In the genomic region with DNA sequence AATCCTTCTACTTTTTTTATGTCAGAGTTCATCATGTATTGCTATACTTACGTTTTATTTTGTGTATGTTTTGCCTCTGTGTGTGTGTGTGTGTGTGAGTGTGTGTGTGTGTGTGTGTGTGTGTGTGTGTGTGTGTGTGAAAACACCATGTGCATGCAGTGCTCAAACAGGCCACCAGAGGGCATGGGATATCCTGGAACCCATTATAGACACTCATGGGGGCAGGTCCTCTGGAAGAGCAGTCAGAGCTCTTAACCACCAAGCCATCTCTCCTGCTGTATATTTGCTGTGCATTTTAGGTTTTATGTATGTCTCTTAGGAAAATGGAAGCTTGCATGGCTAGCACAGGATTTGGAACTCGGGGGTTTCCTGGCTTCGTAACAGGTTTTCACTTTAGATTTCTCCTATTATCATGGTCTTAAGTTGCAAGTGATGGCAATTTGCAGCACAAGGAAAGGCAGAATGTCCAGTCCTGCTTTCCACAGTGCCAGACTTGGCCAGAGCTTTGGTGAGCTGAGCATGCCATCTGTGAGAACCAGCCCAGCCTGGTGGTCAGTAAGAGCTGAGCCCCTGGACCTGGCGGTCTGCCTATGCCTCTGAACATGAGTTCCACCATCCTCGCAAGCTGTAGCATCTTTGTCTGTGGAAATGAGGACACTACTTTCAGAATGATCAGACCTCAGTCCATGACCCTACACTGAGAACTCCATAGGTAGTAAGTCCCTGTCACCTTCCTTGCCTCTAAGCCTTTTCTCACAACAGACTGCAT, we compare ENCODE assay signal across 10 mouse cellular contexts.
DNase-seq lines count a peak whose midpoint lies in the region; ATAC-seq and TF ChIP-seq lines count a peak whose summit lies in the region.
"Had no signal": no experiment of that assay in that cellular context is flagged by ENCODE, and none has a peak within 500 bp of the region (broad histone marks: within the 10 kb centered on the region; RNA-seq: fewer than 3 reads in every experiment).

No protein-coding gene starts in this region.

- H3K9me3 ChIP-seq in forebrain, postnatal 0 days (ENCODE audit: low read length): no peaks in the 10 kb centered on the region
- no peaks in the 10 kb centered on the region for H3K9me3 ChIP-seq in forebrain, embryonic 16.5 days (ENCODE audit: control insufficient read depth, low read length)
- no peaks in the 10 kb centered on the region for H3K9me3 ChIP-seq in lung, embryonic 14.5 days (ENCODE audit: low read depth, low read length)
- H3K9me3 ChIP-seq: stomach, embryonic 15.5 days had no signal

- no peaks in the 10 kb centered on the region for H3K27me3 ChIP-seq in forebrain, postnatal 0 days (ENCODE audit: insufficient read depth, low read length)
- no peaks in the 10 kb centered on the region for H3K27me3 ChIP-seq in forebrain, embryonic 16.5 days (replicated peaks; ENCODE audit: control insufficient read depth, insufficient read depth, low read length)
- H3K27me3 ChIP-seq in lung, embryonic 14.5 days (ENCODE audit: insufficient read depth, low read length): no peaks in the 10 kb centered on the region
- H3K27me3 ChIP-seq: stomach, embryonic 15.5 days had no signal

- no peak for ATAC-seq in forebrain, postnatal 0 days
- no peak for ATAC-seq in forebrain, embryonic 16.5 days
- ATAC-seq in lung, embryonic 14.5 days (ENCODE audit: insufficient read depth): no peak
- ATAC-seq: inflammation-experienced regulatory T-cells, adult 6 months had no signal

- no peak overlapping the region for H3K27ac ChIP-seq in forebrain, postnatal 0 days (ENCODE audit: low read depth, low read length)
- H3K27ac ChIP-seq in forebrain, embryonic 16.5 days (ENCODE audit: low read length): no peak overlapping the region
- no peak overlapping the region for H3K27ac ChIP-seq in lung, embryonic 14.5 days (ENCODE audit: low read depth)
- H3K27ac ChIP-seq: stomach, embryonic 15.5 days had no signal

- no peaks in the 10 kb centered on the region for H3K36me3 ChIP-seq in forebrain, postnatal 0 days (ENCODE audit: insufficient read depth)
- H3K36me3 ChIP-seq in forebrain, embryonic 16.5 days (ENCODE audit: control insufficient read depth, insufficient read depth): no peaks in the 10 kb centered on the region
- no peaks in the 10 kb centered on the region for H3K36me3 ChIP-seq in lung, embryonic 14.5 days (ENCODE audit: insufficient read depth)
- H3K36me3 ChIP-seq: stomach, embryonic 15.5 days had no signal

- peak; percentile 67 for TF ChIP-seq CTCF in forebrain, postnatal 0 days (IDR thresholded peaks at IDR 0.05; ENCODE audit: low read depth)
- peak; percentile 66 for TF ChIP-seq CTCF in lung, embryonic 14.5 days (IDR thresholded peaks at IDR 0.05; ENCODE audit: low read depth)

- H3K4me1 ChIP-seq in forebrain, postnatal 0 days (ENCODE audit: insufficient read depth): peaks cover 8% of the 10 kb centered on the region; the same call in 1 of the 2 replicates
- H3K4me1 ChIP-seq in forebrain, embryonic 16.5 days (replicated peaks; ENCODE audit: control insufficient read depth, insufficient read depth, low read length): peaks cover 20% of the 10 kb centered on the region
- H3K4me1 ChIP-seq in lung, embryonic 14.5 days (ENCODE audit: insufficient read depth): peaks cover 4% of the 10 kb centered on the region

- H3K9ac ChIP-seq in forebrain, postnatal 0 days: no peak overlapping the region
- H3K9ac ChIP-seq in forebrain, embryonic 16.5 days (replicated peaks; ENCODE audit: low read depth, low read length): no peak overlapping the region
- no peak overlapping the region for H3K9ac ChIP-seq in lung, embryonic 14.5 days
- H3K9ac ChIP-seq: stomach, embryonic 15.5 days had no signal

- DNase-seq in forebrain, postnatal 0 days: no peak
- DNase-seq in lung, embryonic 14.5 days: no peak
- DNase-seq in lung, adult 18-20 months: no peak
- DNase-seq in T-cell, adult 2 months (ENCODE audit: low spot score): peak; percentile 38
- peak; percentile 43 for DNase-seq in retina, postnatal 1 day
- DNase-seq in yolk sac, embryonic 10.5 days (ENCODE audit: low spot score): no peak
- DNase-seq in adrenal gland, postnatal 14 days: no peak

- 92% methylated on average over 5 of the region's 5 CpGs for WGBS in forebrain, postnatal 0 days
- 96% methylated on average over 5 of the region's 5 CpGs for WGBS in forebrain, embryonic 16.5 days
- 89% methylated on average over 5 of the region's 5 CpGs for WGBS in lung, embryonic 14.5 days

- no peak overlapping the region for H3K4me3 ChIP-seq in forebrain, postnatal 0 days (ENCODE audit: low read depth, low read length)
- no peak overlapping the region for H3K4me3 ChIP-seq in forebrain, embryonic 16.5 days (replicated peaks; ENCODE audit: low read length)
- H3K4me3 ChIP-seq in lung, embryonic 14.5 days (ENCODE audit: low read depth, low read length): no peak overlapping the region
- H3K4me3 ChIP-seq: stomach, embryonic 15.5 days had no signal

- no peak overlapping the region for H3K4me2 ChIP-seq in forebrain, postnatal 0 days (ENCODE audit: low read depth)
- H3K4me2 ChIP-seq in forebrain, embryonic 16.5 days (ENCODE audit: low read length): no peak overlapping the region
- no peak overlapping the region for H3K4me2 ChIP-seq in lung, embryonic 14.5 days
- H3K4me2 ChIP-seq: stomach, embryonic 15.5 days had no signal

Comparison
In these comparisons a context has a peak if more than half of its experiments do, and no peak if none do; other contexts are left out.
1. DNase-seq: peak in T-cell, adult 2 months (single experiment) and retina, postnatal 1 day (single experiment); none in forebrain, postnatal 0 days (single experiment), lung, embryonic 14.5 days (single experiment), lung, adult 18-20 months (0 of 2), yolk sac, embryonic 10.5 days (single experiment) and adrenal gland, postnatal 14 days (single experiment).